Mouse (Mus musculus): ENCODE data around the gene Rpl10-ps3. TPM values are rescaled to one million over a fixed set of nuclear protein-coding genes. Genes with fewer than 3 reads are reported as not detected.
A peak's percentile ranks its signal among the peaks of the same experiment; 100 is the strongest.

Rpl10-ps3 gene
- total RNA-seq, 2 experiments from 2014 or later = 362 to 376 TPM

DNA sequence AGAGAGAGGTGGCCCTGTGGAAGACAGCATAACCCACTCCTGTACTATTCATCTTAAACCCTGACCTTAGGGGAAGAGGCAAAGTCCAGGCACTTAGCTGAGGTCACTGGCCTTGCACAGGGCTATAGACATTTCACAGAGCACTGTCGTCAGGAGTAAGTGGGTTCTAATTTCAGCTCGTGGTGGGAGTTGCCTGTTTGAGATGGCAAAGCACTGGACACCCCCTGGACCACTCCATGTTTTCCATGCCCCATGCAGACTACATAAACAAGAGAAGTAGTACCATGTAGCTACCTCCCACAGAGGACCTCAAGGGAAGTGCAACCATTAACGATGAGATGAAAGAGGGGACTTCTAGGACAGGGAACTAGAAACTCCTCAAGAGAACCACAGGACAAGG is 29.1 kb downstream of the Rpl10-ps3 start:
- DNase-seq (ENCODE audit: low spot score in 2 of 2) = no peak

DNA sequence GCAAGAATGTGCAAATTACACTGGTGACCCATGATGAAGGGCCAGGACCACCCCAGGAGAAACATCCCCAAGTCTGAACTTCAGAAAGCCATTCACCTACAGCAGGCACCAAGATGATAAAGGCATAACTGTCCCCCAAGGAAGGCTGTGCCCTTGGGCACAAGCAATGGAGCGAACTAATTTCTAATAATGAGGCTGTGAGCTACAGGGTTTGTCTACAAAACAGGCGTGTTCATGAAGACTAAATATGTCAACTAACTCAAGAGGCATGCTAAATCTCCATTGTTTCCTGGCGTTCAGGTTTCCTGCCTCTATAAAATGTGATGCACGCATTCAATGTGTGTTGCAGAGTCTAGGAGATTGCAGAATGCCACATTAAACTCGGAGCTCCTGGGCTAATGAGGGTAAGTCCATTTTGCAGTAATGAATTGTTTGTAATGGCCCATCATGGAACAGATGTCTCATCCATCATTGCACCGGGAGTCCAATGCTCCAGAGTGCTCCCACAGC is 33.7 kb downstream of the Rpl10-ps3 start:
- DNase-seq (ENCODE audit: low spot score in 2 of 2) = no peak

DNA sequence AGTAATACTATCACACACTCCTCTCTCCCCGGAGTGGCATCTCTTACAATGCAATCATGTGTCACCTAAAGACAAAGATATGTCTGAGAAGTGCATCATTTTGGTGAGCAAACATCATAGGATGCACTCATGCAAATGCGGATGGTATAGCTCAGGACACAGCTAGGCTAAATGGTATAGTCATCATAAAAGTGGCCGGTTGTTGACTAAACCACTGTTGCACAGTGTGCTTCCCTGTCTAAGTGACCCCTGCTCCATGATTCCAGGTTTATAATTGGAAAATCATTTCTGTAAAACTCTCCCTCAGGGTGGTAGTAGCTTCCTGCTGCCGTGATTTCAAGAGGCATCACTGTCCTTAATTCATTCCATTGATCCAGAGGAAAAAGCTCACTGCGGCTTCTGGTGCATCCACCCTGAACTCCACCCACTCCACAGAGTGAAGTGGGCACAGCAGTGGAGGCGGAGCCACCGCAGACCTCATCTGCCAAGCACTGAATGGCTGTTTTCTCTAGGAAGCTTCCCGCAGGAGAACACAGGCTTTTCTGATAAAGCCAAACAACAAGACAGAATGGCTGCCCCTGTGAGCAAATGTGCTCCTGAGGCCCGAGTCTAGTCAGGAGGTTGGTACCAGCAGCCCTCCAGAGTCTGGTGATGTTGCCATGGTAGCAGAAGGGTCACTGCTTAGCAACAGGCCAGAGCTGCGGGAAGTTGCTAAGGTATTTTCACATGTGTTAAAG is 38.9 kb downstream of the Rpl10-ps3 start:
- peak; percentile 10 to 52 for DNase-seq (ENCODE audit: low spot score in 2 of 2)

DNA sequence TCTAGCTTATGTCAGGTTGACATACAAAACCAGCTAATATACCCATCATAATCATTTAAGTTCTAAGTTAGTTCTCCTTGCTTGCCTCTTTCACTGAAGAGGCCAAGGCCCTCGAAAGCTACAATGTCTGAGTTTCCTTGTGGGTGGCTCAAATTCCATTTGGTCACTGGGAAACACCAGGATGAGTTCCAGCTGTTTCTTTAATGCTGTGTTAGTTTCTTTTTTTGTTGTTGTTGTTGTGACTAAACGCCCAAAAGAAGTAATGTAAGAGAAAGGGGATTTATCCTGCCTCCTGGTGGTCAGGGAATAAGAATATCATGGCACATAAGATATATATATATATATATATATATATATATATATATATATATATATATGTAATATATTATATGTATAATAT is 39.7 kb downstream of the Rpl10-ps3 start:
- DNase-seq (ENCODE audit: low spot score in 2 of 2) = no peak

DNA sequence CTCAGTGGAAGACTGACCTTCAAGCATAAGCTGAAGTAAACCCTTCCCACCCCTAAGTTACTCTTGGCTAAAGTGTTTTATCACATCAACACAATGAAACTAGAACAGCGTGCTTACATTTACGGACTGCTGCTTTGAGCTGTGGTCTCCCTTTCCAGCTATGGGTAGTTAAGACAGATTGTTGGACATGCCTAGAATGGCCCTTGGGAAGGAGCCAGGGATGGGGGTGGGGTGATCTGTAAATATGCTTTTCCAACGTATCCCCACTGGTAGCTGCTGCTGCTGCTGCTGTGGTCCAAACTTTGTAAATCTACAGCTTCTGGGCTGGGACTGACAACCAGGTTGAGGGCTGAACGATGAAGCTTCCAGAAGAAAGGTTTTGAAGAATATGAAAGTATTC is 40.8 kb downstream of the Rpl10-ps3 start:
- DNase-seq (ENCODE audit: low spot score in 2 of 2) = no peak

DNA sequence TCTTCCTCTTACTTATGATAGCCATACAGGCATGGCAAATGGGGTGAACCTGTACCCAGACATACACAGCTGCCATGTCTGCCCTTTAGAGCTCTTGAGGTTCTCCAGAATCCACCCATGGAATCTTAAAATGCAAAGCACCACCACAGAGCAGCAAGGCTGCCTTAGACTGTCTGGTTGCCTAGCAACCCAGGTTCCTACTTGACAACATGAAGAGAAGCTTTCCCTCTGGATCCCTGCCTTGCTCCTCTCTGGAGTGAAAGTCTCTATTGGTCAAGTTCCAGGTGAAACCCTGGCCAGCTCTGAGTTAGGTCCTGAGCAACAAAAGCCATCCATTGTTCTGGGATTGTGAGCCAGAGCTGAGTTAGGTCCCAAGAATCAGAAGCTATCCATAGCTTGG is 43.0 kb downstream of the Rpl10-ps3 start:
- peak; percentile 34 to 64 for DNase-seq (ENCODE audit: low spot score in 2 of 2)

DNA sequence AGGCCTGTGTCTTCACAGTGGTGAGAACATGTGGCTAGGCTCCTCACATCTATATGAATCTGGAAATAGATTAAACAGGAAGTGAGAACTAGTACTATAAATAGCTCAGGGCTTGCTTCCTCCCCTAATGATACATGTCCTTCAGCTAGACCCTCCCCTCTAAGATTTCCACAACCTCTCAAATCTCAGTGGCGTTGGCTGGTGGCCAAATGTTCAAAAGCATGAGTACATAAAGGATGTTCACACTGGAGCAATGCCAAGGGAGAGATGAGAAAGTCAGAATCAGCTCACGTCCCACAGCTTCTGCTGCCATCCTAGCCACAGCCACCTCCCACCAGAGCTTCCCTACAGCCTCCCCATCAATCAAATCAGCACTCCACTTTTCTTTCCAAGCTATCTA is 46.4 kb downstream of the Rpl10-ps3 start:
- DNase-seq (ENCODE audit: low spot score in 2 of 2) = no peak

Other genes with a start within 250 kb of the Rpl10-ps3 start
- not detected for gene Plet1, start 149.6 kb upstream of the Rpl10-ps3 start, total RNA-seq (2021)
- 10 to 100 TPM; 24.9 to 27.4 TPM for gene Pts, start 183.8 kb upstream of the Rpl10-ps3 start, total RNA-seq (2021)
- gene Il18, start 209.9 kb upstream of the Rpl10-ps3 start, total RNA-seq (2021) = 10 to 100 TPM; 23.2 to 23.6 TPM
- 1 to 10 TPM; 3.0 to 3.7 TPM for gene Bco2, start 210.2 kb upstream of the Rpl10-ps3 start, total RNA-seq (2021)
- gene Tex12, start 216.4 kb upstream of the Rpl10-ps3 start, total RNA-seq (2021) = not detected